Mouse (Mus musculus) bone marrow macrophage, adult 2 months (primary cell): ENCODE measurements around the gene 1700010I14Rik.

Experiments used
- CTCF ChIP-seq: IDR thresholded peaks from 2 replicates; pipeline ENCODE4 v1.5.1; 2012; ENCODE audit warnings: low read depth, mild to moderate bottlenecking, low read length, moderate library complexity
- POLR2A ChIP-seq: IDR thresholded peaks from 2 replicates; pipeline ENCODE4 v1.6.1; 2012; ENCODE audit warnings: mild to moderate bottlenecking, low read depth, low read length, borderline replicate concordance

DNA sequence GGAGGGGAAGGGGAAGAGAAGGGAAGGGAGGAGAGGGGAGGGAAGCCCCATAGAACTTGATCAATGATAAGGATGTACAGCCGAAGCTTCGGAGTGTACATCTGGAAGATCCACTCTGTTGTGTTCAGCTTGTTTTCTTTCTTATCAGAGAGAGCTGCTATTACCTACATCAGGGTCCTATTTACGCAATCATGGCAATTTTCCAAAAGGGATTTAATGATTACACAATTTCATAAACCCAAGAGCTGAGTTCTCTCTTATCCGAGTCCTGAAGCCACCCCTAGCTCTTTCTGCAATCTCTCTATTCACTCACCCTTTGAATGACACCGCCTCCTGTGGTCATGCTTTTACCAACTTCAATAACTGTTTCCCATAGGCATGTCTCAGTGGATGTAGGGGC is 45.4 kb downstream of the 1700010I14Rik start:
- TF ChIP-seq POLR2A (no peak), CTCF (no peak)
